Mouse (Mus musculus): ENCODE data around the gene Mia.

Mia gene

DNA sequence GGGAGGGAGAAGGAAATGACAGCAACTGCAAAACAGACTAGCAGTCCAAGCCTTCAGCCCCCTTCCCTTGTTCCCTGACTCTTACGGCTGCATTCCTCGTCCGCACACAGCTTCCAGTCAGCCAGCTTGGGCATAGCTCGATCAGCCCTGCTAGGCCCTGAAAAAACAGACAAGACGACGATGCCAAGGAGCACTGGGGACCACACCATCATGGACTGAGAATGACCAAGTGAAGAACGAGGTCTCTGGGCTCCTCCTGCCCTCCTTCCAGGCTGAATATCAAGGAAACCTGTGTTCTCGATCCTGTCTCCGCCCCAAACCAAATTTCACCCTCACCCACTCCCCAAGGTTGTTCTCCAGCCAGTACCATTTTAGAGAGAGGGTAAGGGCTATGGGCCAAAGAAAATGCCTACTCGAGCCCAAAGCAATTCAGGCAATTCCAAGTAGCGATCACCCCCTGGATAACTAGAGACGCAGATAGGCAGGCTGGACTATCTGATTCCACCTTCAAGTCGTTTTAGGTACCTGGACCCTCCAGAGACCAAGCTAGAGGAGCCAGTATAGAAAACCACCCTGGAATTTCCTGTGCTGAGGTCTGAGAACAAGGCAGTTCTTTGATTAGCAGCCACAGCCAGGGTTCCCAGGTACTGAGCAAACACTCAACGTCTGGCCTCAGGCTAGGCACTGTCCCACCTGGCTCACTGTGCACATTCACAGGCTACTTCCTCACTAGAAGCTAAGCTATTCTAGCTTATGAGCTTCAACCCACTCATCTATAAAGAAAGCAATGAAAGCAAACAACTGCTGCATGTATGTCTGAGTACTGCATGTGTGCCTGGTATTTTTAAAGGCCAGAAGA is at the start of gene Mia, which contains the start of gene Gm21983:
Mia (minus strand) TSS at position 321 of the 859 bp plus-strand sequence.
Gm21983 (minus strand) TSS at position 250 of the 859 bp plus-strand sequence.
- DNase-seq, result no peak

DNA sequence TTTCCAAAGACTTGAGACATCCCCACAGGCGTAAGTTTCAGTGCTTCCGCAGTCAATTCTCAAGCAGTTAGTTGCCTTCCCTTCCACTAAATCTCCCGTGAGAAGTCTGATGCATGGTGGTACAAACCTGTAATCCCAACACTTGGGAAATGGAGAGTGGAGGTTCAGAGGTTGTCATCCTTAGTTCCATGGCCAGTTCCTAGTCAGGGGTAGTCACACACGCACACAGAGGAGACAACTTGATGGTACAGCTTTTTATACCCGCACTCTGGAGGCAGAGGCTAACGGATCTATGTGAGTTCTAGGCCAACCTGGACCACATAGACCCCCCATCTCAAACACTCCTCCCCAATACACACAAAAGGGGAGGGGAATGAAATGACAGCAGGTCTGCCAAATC is 47.9 kb upstream of the Mia start:
- no peak for DNase-seq

DNA sequence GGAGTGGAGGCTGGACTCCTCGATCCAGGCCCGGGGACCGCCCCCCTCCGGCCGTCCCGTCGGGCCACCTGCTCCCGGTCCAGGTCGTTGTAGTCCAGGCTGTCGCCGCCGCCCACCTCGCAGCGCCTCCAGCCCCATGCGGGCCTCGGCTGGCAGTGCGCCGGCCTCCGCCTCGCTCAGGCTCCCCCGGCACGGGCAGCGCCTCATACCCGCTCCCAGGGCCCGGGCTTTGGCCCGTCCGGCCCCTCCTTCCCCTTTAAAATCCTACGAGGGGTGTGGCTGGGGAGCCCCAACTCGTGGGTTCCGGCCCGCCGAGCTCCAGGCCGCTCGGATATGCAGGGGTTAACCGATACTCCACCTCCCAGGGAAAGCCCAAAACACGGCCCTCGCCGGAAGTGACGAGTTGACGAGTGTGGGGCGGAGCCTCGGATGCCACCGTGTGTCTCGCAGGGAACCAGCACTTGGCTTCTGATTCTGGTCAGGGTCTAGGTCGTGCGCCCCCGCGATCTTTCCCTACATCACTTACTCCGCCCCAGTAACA is 47.4 kb upstream of the Mia start, which contains the start of gene Itpkc:
Itpkc (minus strand) TSS at position 381 of the 541 bp plus-strand sequence.
- peak; percentile 93 to 96 for DNase-seq

DNA sequence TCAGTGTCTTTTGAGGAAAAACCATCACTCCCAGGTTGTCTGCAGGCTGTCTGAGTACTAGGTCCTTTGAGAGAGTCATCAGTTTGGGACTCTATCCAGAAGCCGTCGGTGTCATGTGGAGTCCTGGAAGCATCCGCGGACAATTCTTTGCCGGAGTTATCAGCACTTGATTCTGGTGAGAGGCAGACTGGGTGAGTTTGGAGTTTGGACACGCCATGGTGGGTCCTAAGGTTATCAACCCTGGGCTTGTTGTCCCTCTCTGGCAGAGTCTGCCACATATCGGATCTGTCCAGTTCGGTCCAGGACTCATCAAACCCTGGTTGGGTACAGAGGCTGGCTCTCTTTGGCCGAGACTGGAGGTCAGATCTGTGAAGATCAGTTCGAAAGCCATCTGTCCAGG is 46.7 kb upstream of the Mia start:
- DNase-seq, result no peak

DNA sequence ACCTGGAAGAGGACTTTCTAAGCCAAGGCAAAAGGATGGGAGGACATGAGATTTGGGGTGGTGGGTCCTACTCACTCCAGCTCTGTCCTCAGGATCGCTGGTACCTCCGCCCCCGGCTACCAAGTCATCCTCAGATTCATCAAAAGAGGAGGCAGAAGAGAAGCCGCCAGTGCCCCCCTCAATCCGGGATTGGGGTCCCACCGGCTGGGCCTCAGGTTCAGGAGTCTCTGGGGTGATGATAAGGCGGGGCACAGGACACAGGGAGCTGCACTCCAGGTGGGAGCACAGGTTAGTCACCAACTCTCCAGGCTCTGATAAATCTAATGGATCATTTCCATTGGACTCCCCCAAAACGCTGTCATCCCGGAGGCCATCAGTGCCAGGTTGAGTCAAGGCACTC is 46.3 kb upstream of the Mia start:
- no peak for DNase-seq

DNA sequence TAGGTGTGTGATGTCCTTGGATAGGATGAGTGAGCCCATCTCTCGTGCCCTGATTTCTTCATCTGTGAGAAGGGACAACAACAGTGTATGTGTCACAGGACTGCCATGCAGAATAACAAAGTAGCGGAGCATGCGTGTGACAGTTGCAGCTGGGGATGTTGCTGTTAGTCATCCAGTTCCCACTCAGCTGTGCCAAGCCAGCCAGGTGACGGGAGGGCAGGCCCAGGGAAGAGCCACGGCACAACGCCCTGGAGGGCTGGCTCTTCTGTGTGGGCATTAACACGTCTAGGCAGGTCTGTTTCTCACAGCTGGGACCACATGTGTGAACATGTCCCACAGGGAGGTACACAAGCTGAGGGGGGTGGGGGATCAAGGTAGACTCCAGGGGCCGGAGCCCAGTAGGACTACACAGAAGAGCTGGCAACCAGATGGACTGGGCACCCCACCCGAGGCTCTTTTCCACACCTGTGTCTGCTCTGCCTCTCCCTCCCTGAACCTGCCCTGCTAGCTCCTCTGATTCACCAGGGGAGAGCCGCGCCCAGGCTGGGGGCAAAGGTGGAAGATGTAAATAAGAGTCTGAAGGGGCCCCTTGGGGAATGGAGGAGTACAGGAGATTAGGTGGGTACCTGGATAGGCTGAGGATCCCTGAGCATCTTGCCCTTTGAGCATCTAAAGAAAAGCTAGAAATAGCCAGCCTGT is 44.1 kb upstream of the Mia start:
- DNase-seq, result no peak

DNA sequence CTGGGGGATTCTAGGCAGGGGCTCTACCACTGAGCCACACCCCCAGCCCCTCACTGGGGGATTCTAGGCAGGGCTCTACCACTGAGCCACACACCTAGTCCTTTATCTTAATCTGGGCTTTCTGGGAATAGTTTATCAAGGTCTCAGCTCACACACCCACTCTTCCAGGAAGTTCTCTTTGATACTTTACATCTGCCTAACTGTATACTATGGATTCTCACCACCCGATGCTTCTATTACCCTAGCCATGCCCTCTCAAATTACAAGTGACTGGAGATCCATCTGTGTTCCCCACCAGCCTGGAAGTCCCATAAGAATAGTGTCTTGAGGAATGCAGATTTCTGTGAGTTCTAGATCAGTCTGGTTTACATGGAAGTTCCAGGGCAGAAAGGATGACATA is 41.6 kb upstream of the Mia start:
- no peak for DNase-seq

GRCm38 (mm10) chr7:27221939-27222338 is 41.0 kb upstream of the Mia start:
- no peak for DNase-seq

- DNase-seq, result no peak
Measured at GRCm38 (mm10) chr7:27219937-27220336, 39.0 kb upstream of the Mia start.

GRCm38 (mm10) chr7:27218586-27218985 is 37.6 kb upstream of the Mia start:
- DNase-seq, result no peak

GRCm38 (mm10) chr7:27212626-27213025 is 31.7 kb upstream of the Mia start:
- DNase-seq, result no peak

- peak; percentile 51 to 69 for DNase-seq
Measured at GRCm38 (mm10) chr7:27203730-27204449, 22.9 kb upstream of the Mia start.

DNA sequence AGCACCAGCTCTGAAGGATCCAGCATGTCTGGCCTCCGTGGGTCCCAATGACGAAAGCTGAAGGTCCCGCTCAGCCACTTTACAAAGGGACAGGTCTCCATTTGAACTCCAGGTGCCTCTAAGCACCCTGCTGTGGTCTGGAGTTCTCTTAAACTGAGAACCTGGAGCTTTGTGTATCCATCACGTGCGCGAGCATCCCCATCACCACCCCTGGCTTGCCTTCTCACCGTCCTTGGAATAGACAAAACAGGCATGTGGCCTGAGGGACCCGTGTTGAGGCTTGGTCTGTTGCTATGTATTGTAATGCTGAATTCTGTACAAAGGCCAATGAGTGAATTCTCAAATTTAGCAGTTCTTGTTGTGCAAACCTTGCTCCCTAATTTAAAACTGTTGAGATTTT is 17.8 kb upstream of the Mia start:
- DNase-seq, result no peak

GRCm38 (mm10) chr7:27198355-27198754 is 17.4 kb upstream of the Mia start:
- DNase-seq, result no peak

GRCm38 (mm10) chr7:27197634-27198033 is 16.7 kb upstream of the Mia start:
- DNase-seq, result no peak

GRCm38 (mm10) chr7:27197136-27197535 is 16.2 kb upstream of the Mia start:
- no peak for DNase-seq

DNA sequence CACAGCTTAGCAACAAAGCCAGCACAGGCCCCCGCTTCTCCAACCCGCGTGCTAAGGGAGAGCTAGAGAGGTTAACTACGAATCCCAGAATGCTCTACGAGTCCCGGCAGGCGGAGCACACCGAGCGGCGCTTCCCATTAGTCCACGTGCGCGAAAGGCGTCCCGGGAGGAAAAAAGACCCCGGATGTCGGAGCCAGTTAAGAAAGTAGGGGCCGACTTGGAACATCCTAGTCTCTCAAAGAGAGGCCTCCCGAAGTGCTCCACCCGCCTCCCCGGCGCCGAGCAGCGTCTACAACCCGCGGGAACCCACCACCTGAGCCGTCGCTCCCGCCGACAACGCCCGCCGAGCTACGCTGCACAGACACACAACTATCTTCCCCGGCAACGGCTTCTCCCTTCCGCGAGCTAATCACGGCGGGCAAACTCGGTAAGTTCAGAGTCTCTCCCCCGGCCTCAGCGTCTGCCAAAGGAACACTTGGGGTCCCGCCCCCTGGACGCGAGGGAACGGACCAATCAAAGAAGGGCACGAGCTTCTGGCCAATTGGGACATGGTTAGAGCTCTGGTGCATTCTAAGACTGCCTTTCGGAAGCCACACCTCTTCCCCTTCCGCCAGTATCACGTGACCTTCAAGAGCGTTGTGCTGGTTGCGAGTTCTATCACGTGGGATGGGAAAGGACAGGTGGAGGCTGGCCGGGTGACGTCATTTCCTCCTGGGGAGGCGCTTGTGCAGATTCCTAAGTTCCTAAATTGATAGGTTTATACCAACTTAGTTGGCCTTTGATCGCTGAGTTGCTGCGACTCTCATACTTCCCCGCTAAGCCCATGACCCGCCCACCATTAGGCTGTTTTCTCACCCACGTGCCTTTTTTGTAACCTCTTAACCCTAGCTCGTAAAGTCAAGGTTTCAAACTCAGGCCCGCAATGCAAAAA is 15.0 kb upstream of the Mia start, which contains the start of the genes BC024978 and Snrpa:
BC024978 (plus strand) TSS at position 101 of the 931 bp plus-strand sequence.
Snrpa (minus strand) TSS at position 591 of the 931 bp plus-strand sequence.
- DNase-seq, result peak; percentile 99 to 100

- DNase-seq, result no peak
Measured at GRCm38 (mm10) chr7:27193731-27194130, 12.8 kb upstream of the Mia start.

GRCm38 (mm10) chr7:27192434-27192833 is 11.5 kb upstream of the Mia start:
- DNase-seq, result no peak

- DNase-seq, result peak in 1 of 2 experiments; percentile 25
Measured at GRCm38 (mm10) chr7:27189271-27189931, 8.4 kb upstream of the Mia start.

- peak in 1 of 2 experiments; percentile 49 for DNase-seq
Measured at GRCm38 (mm10) chr7:27185986-27186385, 5.0 kb upstream of the Mia start.

Data from kidney, postnatal 25 days (tissue).